18 mouse cellular contexts compared by ENCODE assay signal in the genomic region with DNA sequence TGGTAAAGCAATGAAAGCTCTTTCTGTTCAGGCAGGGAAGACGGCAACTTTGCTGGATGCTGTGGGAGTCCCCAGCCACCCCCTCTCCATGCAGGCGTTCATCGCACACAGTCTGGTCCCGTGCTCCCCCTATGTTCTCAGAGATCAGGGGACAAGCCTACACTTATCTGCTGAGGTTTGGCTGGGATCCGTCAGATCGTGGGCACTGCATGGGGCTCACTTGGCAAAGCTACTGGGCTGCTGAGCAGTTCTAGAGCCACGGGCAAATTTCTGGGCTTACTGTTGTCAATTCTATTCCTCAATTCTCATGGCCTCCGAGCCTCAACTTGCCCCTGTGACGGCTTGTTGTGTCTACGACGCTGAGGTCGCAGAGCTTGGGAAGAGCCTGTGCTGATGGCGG. TPM values are rescaled to one million over a fixed set of nuclear protein-coding genes. Genes with fewer than 3 reads are reported as not detected.
DNase-seq lines count a peak whose midpoint lies in the region; ATAC-seq and TF ChIP-seq lines count a peak whose summit lies in the region.
"Had no signal": no experiment of that assay in that cellular context is flagged by ENCODE, and none has a peak within 500 bp of the region (broad histone marks: within the 10 kb centered on the region; RNA-seq: fewer than 3 reads in every experiment).

No protein-coding gene starts in this region.

- H3K4me2 ChIP-seq in hindbrain, postnatal 0 days (ENCODE audit: low read depth, low read length): no peak overlapping the region
- no peak overlapping the region for H3K4me2 ChIP-seq in hindbrain, embryonic 16.5 days (ENCODE audit: low read length)
- H3K4me2 ChIP-seq in limb, embryonic 12.5 days: no peak overlapping the region
- no peak overlapping the region for H3K4me2 ChIP-seq in embryonic facial prominence, embryonic 15.5 days (replicated peaks)
- H3K4me2 ChIP-seq in intestine, postnatal 0 days (replicated peaks; ENCODE audit: low read depth): no peak overlapping the region
- H3K4me2 ChIP-seq: kidney, embryonic 15.5 days; liver, embryonic 12.5 days; midbrain, embryonic 11.5 days had no signal

- DNase-seq in hindbrain, postnatal 0 days (ENCODE audit: low spot score): peak; percentile 27
- no peak for DNase-seq in limb, embryonic 10.5 days (ENCODE audit: low spot score)
- DNase-seq in cerebellum, postnatal 10 days: peak; percentile 61 to 68
- DNase-seq: adrenal gland, adult 2 months; gastrocnemius, postnatal 36 days; lung, postnatal 36 days; retina, postnatal 1 day; thymus, postnatal 14 days had no signal

- 0 out of 2 replicates have a peak overlapping the region, but pooled peaks have one; percentile 26 for H3K27ac ChIP-seq in hindbrain, postnatal 0 days
- no peak overlapping the region; the same call in 1 of the 2 replicates for H3K27ac ChIP-seq in hindbrain, embryonic 16.5 days (ENCODE audit: low read depth, low read length)
- H3K27ac ChIP-seq in limb, embryonic 12.5 days: peak overlapping the region; percentile 42; the same call in 1 of the 2 replicates
- H3K27ac ChIP-seq in limb, embryonic 10.5 days: no peak overlapping the region
- H3K27ac ChIP-seq in embryonic facial prominence, embryonic 15.5 days (replicated peaks): peak overlapping the region; percentile 89
- H3K27ac ChIP-seq in intestine, postnatal 0 days (ENCODE audit: low read depth, low read length): no peak overlapping the region
- H3K27ac ChIP-seq: heart, embryonic 10.5 days; kidney, embryonic 15.5 days; liver, embryonic 12.5 days; stomach, postnatal 0 days had no signal

- no peak for TF ChIP-seq CTCF in hindbrain, postnatal 0 days (IDR thresholded peaks at IDR 0.05; ENCODE audit: low read depth)
- TF ChIP-seq CTCF in intestine, postnatal 0 days (IDR thresholded peaks at IDR 0.05; ENCODE audit: low read depth): no peak

- H3K27me3 ChIP-seq in hindbrain, postnatal 0 days (ENCODE audit: insufficient read depth, low read length): no peaks in the 10 kb centered on the region
- H3K27me3 ChIP-seq in hindbrain, embryonic 16.5 days (replicated peaks; ENCODE audit: control insufficient read depth, insufficient read depth, low read length): no peaks in the 10 kb centered on the region
- no peaks in the 10 kb centered on the region for H3K27me3 ChIP-seq in limb, embryonic 12.5 days
- no peaks in the 10 kb centered on the region for H3K27me3 ChIP-seq in limb, embryonic 10.5 days (ENCODE audit: low read depth, poor library complexity, severe bottlenecking)
- no peaks in the 10 kb centered on the region for H3K27me3 ChIP-seq in embryonic facial prominence, embryonic 15.5 days
- H3K27me3 ChIP-seq in intestine, postnatal 0 days (replicated peaks; ENCODE audit: control insufficient read depth, insufficient read depth, low read length): no peaks in the 10 kb centered on the region
- H3K27me3 ChIP-seq: kidney, embryonic 15.5 days; liver, embryonic 12.5 days had no signal

- no peaks in the 10 kb centered on the region; the same call in 1 of the 2 replicates for H3K36me3 ChIP-seq in hindbrain, postnatal 0 days (ENCODE audit: insufficient read depth, low read length)
- H3K36me3 ChIP-seq in hindbrain, embryonic 16.5 days (ENCODE audit: control insufficient read depth, insufficient read depth, low read length): no peaks in the 10 kb centered on the region
- H3K36me3 ChIP-seq in limb, embryonic 12.5 days: peaks cover 97% of the 10 kb centered on the region
- peaks cover 94% of the 10 kb centered on the region for H3K36me3 ChIP-seq in limb, embryonic 10.5 days
- peaks cover 38% of the 10 kb centered on the region for H3K36me3 ChIP-seq in embryonic facial prominence, embryonic 15.5 days
- H3K36me3 ChIP-seq in intestine, postnatal 0 days (ENCODE audit: control insufficient read depth, insufficient read depth): peaks cover 6% of the 10 kb centered on the region
- H3K36me3 ChIP-seq: liver, embryonic 12.5 days had no signal

- no peak overlapping the region for H3K9ac ChIP-seq in hindbrain, postnatal 0 days (replicated peaks; ENCODE audit: low read length)
- H3K9ac ChIP-seq in hindbrain, embryonic 16.5 days (ENCODE audit: low read depth, low read length): no peak overlapping the region
- no peak overlapping the region for H3K9ac ChIP-seq in limb, embryonic 12.5 days (replicated peaks)
- H3K9ac ChIP-seq in embryonic facial prominence, embryonic 15.5 days: no peak overlapping the region
- no peak overlapping the region for H3K9ac ChIP-seq in intestine, postnatal 0 days (ENCODE audit: low read depth, low read length)
- H3K9ac ChIP-seq: kidney, embryonic 15.5 days; liver, embryonic 12.5 days had no signal

- no peaks in the 10 kb centered on the region for H3K9me3 ChIP-seq in hindbrain, postnatal 0 days (ENCODE audit: low read length)
- H3K9me3 ChIP-seq in hindbrain, embryonic 16.5 days (ENCODE audit: control insufficient read depth, low read length): no peaks in the 10 kb centered on the region
- H3K9me3 ChIP-seq in limb, embryonic 12.5 days: peaks cover 17% of the 10 kb centered on the region; the same call in 1 of the 2 replicates
- no peaks in the 10 kb centered on the region for H3K9me3 ChIP-seq in limb, embryonic 10.5 days (replicated peaks)
- H3K9me3 ChIP-seq in embryonic facial prominence, embryonic 15.5 days (replicated peaks): no peaks in the 10 kb centered on the region
- H3K9me3 ChIP-seq in intestine, postnatal 0 days (ENCODE audit: control insufficient read depth): 0 out of 2 replicates have a peak, but pooled peaks cover 5% of the 10 kb centered on the region
- H3K9me3 ChIP-seq: liver, embryonic 12.5 days had no signal

- 59% methylated on average over 13 of the region's 13 CpGs for WGBS in hindbrain, postnatal 0 days
- WGBS in hindbrain, embryonic 16.5 days: 82% methylated on average over 13 of the region's 13 CpGs
- 91% methylated on average over 13 of the region's 13 CpGs for WGBS in limb, embryonic 12.5 days
- WGBS in limb, embryonic 10.5 days: 97% methylated on average over 13 of the region's 13 CpGs
- 62% methylated on average over 13 of the region's 13 CpGs for WGBS in embryonic facial prominence, embryonic 15.5 days
- 93% methylated on average over 13 of the region's 13 CpGs for whole genome bisulfite sequencing in intestine, postnatal 0 days

- no peak for ATAC-seq in hindbrain, postnatal 0 days
- ATAC-seq in hindbrain, embryonic 16.5 days: no peak
- 0 out of 2 replicates have a peak, but pooled peaks have one; percentile 14 for ATAC-seq in limb, embryonic 12.5 days (ENCODE audit: insufficient number of reproducible peaks, insufficient read depth, low FRiP score, low TSS enrichment, low read depth)
- no peak for ATAC-seq in embryonic facial prominence, embryonic 15.5 days (ENCODE audit: insufficient number of reproducible peaks, low FRiP score, low TSS enrichment, low read depth)
- no peak for ATAC-seq in activated CD4-positive, CD25-positive, alpha-beta regulatory T cell, adult 4 months
- no peak for ATAC-seq in intestine, postnatal 0 days
- ATAC-seq: liver, embryonic 12.5 days had no signal

- no peak overlapping the region for H3K4me3 ChIP-seq in hindbrain, postnatal 0 days (ENCODE audit: low read length)
- H3K4me3 ChIP-seq in hindbrain, embryonic 16.5 days (ENCODE audit: low read length): no peak overlapping the region
- no peak overlapping the region for H3K4me3 ChIP-seq in limb, embryonic 12.5 days (replicated peaks)
- no peak overlapping the region for H3K4me3 ChIP-seq in limb, embryonic 10.5 days
- no peak overlapping the region for H3K4me3 ChIP-seq in embryonic facial prominence, embryonic 15.5 days (replicated peaks)
- H3K4me3 ChIP-seq in intestine, postnatal 0 days (ENCODE audit: low read depth, low read length): no peak overlapping the region
- H3K4me3 ChIP-seq: heart, embryonic 10.5 days; kidney, embryonic 15.5 days; liver, embryonic 12.5 days had no signal

- H3K4me1 ChIP-seq in hindbrain, postnatal 0 days (ENCODE audit: insufficient read depth, low read length): peaks cover 14% of the 10 kb centered on the region
- peaks cover 10% of the 10 kb centered on the region for H3K4me1 ChIP-seq in hindbrain, embryonic 16.5 days (ENCODE audit: control insufficient read depth, insufficient read depth, low read depth, low read length)
- peaks cover 39% of the 10 kb centered on the region for H3K4me1 ChIP-seq in limb, embryonic 12.5 days (replicated peaks)
- peaks cover 31% of the 10 kb centered on the region for H3K4me1 ChIP-seq in limb, embryonic 10.5 days
- H3K4me1 ChIP-seq in embryonic facial prominence, embryonic 15.5 days: peaks cover 51% of the 10 kb centered on the region
- H3K4me1 ChIP-seq in intestine, postnatal 0 days (replicated peaks; ENCODE audit: control insufficient read depth, insufficient read depth, low read length): no peaks in the 10 kb centered on the region
- H3K4me1 ChIP-seq: liver, embryonic 12.5 days had no signal

RNA-seq across cellular contexts. Expression of a gene that starts 49.9 kb away (rescaled TPM):
- 43.9 and 45.5 TPM in 2 replicates for total RNA-seq in hindbrain, postnatal 0 days (2014; rRNA removed)
- polyA plus RNA-seq in hindbrain, postnatal 0 days (2015; fragmentation: Nextera tagmentation; extraction: Ambion mirVana): 6.8 and 8.1 TPM in 2 replicates
- polyA plus RNA-seq in hindbrain, embryonic 16.5 days (2015; fragmentation: Nextera tagmentation; extraction: Ambion mirVana): 12.1 and 16.4 TPM in 2 replicates
- polyA plus RNA-seq in limb, embryonic 12.5 days (2016; fragmentation: Nextera tagmentation; extraction: Ambion mirVana): 43.1 and 50.8 TPM in 2 replicates
- 20.0 and 38.3 TPM in 2 replicates for polyA plus RNA-seq in limb, embryonic 10.5 days (2016; fragmentation: Nextera tagmentation; extraction: Ambion mirVana)
- polyA plus RNA-seq in embryonic facial prominence, embryonic 15.5 days (2015; fragmentation: Nextera tagmentation; extraction: Ambion mirVana): 42.3 and 49.1 TPM in 2 replicates
- polyA plus RNA-seq in activated CD4-positive, CD25-positive, alpha-beta regulatory T cell, adult 4 months (2017; shearing (Covaris generic)): under 1 TPM; 0.09 to 0.10 TPM
- 3.1 and 3.6 TPM in 2 replicates for polyA plus RNA-seq in intestine, postnatal 0 days (2015; fragmentation: Nextera tagmentation; extraction: Ambion mirVana)

Comparison
In these comparisons a context has a peak if more than half of its experiments do, and no peak if none do; other contexts are left out.
1. H3K27ac ChIP-seq: peak in hindbrain, postnatal 0 days (single experiment), limb, embryonic 12.5 days (single experiment) and embryonic facial prominence, embryonic 15.5 days (single experiment); none in hindbrain, embryonic 16.5 days (single experiment), limb, embryonic 10.5 days (single experiment) and intestine, postnatal 0 days (single experiment).